Mouse (Mus musculus) embryonic stem cell, embryonic (primary cell): ENCODE measurements around the gene Slc35e2.

Experiments
- CTCF ChIA-PET, 4 experiments: fragments of 300-600 bp in 2 of 4; fragments of 350-600 bp in 2 of 4; sonication (Branson Sonifier 250); formaldehyde crosslinking; loops; one replicate each; lab custom pipeline; 2022; ENCODE audit warnings: inconsistent platforms in 2 of 4; lab: Charles Lee
- POLR2A ChIA-PET, 4 experiments: fragments of 300-600 bp in 2 of 4; fragments of 350-600 bp in 2 of 4; sonication (Branson Sonifier 250); formaldehyde crosslinking; loops; one replicate each; lab custom pipeline; 2022; ENCODE audit warnings: antibody characterized with exemption in 4 of 4, inconsistent platforms in 1 of 4; lab: Charles Lee

The Slc35e2 gene

DNA sequence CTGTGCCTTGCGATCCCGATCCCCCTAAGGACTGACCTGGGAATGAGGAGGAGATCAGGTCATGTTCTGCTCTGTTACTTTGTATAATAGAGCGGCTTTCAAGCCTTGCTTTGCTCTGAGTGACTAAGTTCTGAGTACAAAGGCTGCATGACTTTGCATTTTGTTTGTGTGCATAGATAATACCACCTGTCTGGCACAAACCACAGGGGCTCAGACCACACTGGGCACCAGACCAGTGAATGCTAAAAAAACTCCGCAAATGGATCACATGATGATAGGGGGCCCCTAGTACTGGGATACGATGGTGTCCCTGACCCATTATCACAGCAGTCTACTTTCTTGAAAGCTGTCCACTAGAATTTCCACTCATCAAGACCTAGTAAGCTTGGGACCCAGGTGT, 4.6 kb upstream of the Slc35e2 start:
- ChIA-PET CTCF (interaction anchor here in 2 of 4 experiments (1.4 to 1.6 kb wide), 2 partner anchors 16 to 17 kb away, joined by 4 to 5 read pairs; no protein-coding TSS in a partner anchor), POLR2A (interaction anchor here in 2 of 4 experiments (0.6 to 1.6 kb wide), 9 partner anchors 9 to 567 kb away, joined by 3 to 5 read pairs (median 3); no protein-coding TSS in a partner anchor)

DNA sequence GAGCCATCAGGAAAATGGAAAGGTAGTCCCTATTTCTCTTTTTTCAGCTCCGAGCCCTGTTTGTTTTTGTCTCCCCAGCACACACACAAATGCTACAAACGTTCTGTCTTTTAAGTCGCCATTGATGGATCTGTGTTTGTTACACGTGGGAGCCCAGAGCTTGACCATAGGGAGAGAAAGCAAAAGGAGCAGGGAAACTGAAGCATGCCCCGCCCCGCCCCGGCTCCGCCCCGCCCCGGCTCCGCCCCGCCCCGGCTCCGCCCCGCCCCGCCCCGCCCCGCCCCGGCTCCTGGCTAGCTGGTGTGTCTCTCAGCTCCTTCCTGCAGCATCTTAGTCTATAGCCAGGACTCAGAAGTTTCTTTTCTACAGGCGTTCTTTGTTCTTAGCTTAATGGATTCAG, 2.7 kb upstream of the Slc35e2 start:
- ChIA-PET CTCF (interaction anchor here in 2 of 4 experiments (0.5 to 0.8 kb wide), 4 partner anchors 8 to 215 kb away, joined by 3 to 4 read pairs (median 3); no protein-coding TSS in a partner anchor), POLR2A (interaction anchor here in 3 of 4 experiments (0.7 to 2.5 kb wide), 21 partner anchors 8 to 177 kb away, joined by 3 to 20 read pairs (median 4); partner anchors contain the start of genes Cdk11b (in 1 of the 3), Mib2 (in 1 of the 3) and Vwa1 (in 1 of the 3))

DNA sequence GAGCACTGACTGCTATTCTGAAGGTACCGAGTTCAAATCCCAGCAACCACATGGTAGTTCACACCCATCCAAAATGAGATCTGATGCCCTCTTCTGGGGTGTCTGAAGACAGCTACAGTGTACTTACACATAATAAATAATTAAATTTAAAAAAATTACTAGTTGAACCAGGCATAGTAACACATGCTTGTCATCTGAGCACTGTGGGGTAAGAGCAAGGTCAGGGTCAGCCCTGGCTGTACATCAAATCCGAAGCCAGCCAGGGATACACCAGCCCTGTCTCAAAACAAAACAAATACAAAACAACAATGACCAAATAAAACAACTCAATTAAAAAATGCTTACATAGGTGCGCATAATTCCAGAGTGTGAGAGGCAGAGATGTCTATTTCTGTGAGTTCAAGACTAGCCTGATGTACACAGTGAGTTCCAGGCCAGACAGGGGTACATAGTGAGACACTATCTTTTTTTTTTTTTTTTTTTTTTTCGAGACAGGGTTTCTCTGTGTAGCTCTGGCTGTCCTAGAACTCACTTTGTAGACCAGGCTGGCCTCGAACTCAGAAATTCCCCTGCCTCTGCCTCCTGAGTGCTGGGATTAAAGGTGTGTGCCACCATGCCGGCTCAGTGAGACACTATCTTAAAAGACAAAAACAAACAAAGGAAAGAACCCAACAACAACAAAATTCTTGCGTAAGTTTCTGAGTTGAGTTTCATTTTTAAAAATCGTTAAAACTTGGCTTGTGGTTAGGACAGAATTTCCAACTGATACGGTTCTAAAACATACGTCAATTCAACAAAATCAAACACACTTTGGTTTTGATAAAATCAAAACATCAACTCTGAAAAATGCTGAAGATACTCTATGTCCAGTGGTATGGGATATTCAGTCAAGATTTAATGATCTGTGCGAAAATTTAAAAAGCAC, 1.1 kb upstream of the Slc35e2 start:
- ChIA-PET POLR2A (interaction anchor here in 3 of 4 experiments (0.6 to 2.5 kb wide), 22 partner anchors 9 to 224 kb away, joined by 3 to 20 read pairs (median 4); partner anchors contain the start of genes Cdk11b (in 1 of the 3), Mib2 (in 1 of the 3), Ssu72 (in 1 of the 3) and Tmem52 (in 1 of the 3)), CTCF (no interaction called here)

DNA sequence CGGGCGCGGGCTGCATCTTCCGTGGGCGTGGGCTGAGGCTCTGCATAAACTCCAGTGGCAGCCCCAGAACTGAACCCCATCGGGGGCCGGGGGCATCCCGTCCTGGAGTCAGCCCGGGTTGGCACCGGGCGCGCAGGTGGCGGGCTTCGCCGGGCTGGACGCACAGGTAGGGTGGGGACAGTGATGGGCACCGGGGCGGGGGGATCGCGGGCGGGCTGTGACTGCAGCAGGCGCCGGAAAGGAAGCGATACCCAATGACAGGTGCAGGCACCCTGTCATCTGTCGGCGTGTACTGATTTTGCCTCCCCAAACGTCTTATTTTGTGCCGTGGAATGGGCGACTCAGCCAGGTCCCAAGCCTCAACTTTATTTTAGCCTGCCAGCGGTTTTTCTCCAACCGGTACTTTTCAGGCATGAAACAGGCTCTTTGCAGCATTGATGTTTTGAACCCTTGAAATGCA, 811 bp downstream of the Slc35e2 start:
- POLR2A ChIA-PET: interaction anchor here (0.5 to 1.8 kb wide), 38 partner anchors 10 to 666 kb away, joined by 3 to 10 read pairs (median 4); partner anchors contain the start of genes Mib2 (in 2 of the 4), Cdk11b (in 1 of the 4) and Gm10563 (in 1 of the 4)

DNA sequence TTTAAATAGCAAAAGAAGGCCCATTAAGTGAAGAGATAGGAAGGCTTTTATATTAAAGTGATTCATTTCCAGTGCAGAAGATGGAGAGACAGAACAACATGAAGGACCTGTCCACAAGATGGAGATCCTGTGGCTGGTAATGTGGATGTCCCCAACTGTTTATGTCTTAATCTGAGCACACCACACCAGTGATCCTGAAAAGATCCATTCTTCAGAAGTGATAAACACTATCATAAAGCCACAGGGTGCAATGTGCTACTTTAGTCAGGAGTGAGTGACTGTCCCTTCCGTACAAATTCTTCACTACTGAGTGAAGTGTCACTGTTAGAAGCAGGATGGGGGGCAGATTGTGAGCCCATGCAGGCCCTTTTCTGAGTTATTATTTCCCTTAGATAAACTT, 1.5 kb downstream of the Slc35e2 start:
- ChIA-PET CTCF (no interaction called here), POLR2A (no interaction called here)

More for the DNA sequence above, 811 bp downstream of the Slc35e2 start:
- CTCF ChIA-PET: interaction anchor here in 3 of 4 experiments (0.6 to 1.3 kb wide), 3 partner anchors 120 to 582 kb away, joined by 3 to 5 read pairs (median 3); no protein-coding TSS in a partner anchor

DNA sequence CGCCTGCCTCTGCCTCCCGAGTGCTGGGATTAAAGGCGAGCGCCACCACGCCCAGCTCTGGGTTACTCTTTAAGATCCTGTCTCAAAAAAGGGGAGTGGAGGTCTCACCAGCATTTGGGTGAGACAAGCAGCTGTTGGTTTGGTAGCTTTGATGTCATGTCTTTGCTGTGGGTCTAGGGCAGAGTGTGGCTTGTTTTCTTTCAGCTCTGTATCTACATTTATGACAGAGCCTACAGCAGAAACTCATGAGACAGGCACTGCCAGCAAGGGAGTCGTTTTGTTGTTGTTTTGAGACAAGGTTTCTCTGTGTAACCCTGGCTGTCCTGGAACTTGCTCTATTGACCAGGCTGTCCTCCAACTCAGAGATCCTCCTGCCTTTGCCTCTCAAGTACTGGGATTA, 2.6 kb downstream of the Slc35e2 start:
- ChIA-PET CTCF (no interaction called here), POLR2A (interaction anchor here in 3 of 4 experiments (0.6 to 2.2 kb wide), 15 partner anchors 9 to 152 kb away, joined by 3 to 9 read pairs (median 3); partner anchors contain the start of genes Cdk11b (in 1 of the 3) and Mmp23 (in 1 of the 3))

DNA sequence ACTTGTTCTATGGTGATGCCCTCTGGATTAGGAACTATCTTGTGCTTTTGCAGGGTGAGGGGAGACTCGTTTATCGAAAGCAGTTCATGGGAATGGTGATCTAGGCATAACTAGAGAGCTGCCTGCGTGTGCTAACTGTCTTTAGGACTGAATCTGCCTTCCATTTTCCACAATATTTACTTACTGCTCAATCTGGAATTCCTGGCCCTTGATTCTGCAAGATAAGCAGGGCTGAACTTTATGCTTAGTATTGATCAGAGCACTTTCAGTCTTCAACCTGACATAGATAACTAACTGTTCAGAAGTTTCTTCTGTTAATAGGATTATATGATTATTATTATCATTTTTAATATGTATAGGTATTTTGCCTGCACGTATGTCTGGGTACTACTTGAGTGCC, 3.9 kb downstream of the Slc35e2 start:
- ChIA-PET POLR2A (interaction anchor here in 1 of 4 experiments (0.6 to 2.2 kb wide), 11 partner anchors 12 to 115 kb away, joined by 3 to 9 read pairs (median 3); partner anchors contain the start of genes Mib2 and Mmp23), CTCF (no interaction called here)

DNA sequence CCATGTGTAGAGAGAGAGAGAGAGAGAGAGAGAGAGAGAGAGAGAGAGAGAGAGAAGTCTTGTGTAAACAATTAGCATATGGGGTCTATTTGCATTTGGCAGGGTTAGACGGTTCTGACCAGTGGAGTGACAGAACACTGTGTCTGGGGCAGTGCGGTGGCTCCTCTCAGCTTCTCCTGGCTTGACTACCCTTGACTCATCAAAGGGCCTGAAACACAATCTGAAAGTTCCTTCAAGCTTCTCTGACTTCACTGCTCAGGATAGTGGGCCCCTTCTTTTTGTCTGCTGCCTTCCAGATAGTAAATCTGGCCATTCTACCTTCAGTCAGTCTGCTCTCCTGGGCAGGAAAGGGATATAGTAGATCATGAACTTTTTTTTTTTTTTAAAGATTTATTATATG, 5.6 kb downstream of the Slc35e2 start:
- POLR2A ChIA-PET: interaction anchor here in 2 of 4 experiments (0.6 to 1.7 kb wide), 6 partner anchors 8 to 102 kb away, joined by 3 to 4 read pairs (median 3); partner anchors contain the start of gene Cdk11b (in 1 of the 2)
- CTCF ChIA-PET: interaction anchor here in 3 of 4 experiments (0.6 to 0.7 kb wide), 3 partner anchors 8 to 29 kb away, joined by 3 to 5 read pairs (median 4); no protein-coding TSS in a partner anchor

DNA sequence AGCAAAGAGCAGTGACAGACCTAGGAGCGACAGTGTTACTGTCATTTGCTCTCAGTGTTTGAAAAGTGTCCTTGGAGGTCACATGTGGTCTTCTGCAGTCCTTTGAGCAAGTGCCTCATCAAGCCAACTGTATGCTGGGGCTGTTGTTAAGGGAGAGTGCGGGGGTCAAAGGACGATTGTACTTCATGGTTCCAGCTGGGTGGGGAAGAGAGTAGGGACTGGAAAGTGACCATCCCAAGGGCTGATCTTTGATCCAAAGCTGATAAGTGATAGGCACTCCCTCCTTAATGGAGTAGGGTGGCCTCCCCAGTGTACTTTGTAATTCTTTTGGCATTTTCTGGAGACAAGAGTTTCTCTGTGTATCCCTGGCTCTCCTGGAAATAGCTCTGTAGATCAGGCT, 10.6 kb downstream of the Slc35e2 start:
- ChIA-PET CTCF (interaction anchor here in 1 of 4 experiments (0.7 kb wide), 1 partner anchor 130 kb away, joined by 3 read pairs; no protein-coding TSS in a partner anchor), POLR2A (interaction anchor here in 2 of 4 experiments (0.8 to 1.9 kb wide), 5 partner anchors 10 to 57 kb away, joined by 3 to 5 read pairs (median 4); partner anchors contain the start of genes Cdk11b (in 1 of the 2) and Mib2 (in 1 of the 2))

DNA sequence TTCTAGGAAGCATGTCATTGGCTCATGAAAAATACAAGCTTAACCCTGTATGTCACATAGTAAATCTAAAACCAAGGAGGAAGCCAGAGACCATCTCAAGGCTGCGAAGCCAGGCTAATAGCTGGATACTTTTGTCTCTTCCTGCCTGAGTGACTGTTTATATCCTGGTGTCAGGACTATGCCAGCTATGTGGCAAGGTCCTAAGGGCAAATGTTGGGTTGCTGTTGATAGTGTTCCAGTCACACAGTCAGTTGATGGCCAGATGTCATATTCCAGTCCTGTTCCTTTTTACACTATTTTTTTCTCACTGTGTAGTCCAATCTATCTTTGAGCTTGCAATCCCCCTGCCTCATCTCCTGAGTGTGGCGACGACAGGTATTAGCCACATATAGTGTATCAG, 12.0 kb downstream of the Slc35e2 start:
- ChIA-PET POLR2A (interaction anchor here in 2 of 4 experiments (1.0 to 1.9 kb wide), 6 partner anchors 11 to 117 kb away, joined by 3 to 5 read pairs (median 4); partner anchors contain the start of gene Cdk11b (in 1 of the 2)), CTCF (no interaction called here)

DNA sequence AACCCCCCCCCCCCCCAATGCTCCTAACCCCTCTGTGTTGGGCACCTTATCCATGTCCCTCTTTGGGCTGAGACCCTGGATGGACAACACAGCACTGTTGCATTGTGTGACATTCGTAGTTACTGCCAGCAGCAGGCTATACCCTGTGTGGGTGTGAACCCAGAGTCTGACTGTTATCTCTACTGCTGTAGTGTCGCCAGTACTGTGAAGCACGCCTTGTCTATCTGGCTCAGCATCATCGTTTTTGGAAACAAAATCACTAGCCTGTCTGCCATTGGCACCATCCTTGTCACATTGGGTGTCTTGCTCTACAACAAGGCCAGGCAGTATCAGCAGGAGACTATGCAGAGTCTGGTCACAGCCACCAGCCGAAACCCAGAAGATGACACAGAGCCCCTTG, 17.1 kb downstream of the Slc35e2 start:
- CTCF ChIA-PET: no interaction called here

DNA sequence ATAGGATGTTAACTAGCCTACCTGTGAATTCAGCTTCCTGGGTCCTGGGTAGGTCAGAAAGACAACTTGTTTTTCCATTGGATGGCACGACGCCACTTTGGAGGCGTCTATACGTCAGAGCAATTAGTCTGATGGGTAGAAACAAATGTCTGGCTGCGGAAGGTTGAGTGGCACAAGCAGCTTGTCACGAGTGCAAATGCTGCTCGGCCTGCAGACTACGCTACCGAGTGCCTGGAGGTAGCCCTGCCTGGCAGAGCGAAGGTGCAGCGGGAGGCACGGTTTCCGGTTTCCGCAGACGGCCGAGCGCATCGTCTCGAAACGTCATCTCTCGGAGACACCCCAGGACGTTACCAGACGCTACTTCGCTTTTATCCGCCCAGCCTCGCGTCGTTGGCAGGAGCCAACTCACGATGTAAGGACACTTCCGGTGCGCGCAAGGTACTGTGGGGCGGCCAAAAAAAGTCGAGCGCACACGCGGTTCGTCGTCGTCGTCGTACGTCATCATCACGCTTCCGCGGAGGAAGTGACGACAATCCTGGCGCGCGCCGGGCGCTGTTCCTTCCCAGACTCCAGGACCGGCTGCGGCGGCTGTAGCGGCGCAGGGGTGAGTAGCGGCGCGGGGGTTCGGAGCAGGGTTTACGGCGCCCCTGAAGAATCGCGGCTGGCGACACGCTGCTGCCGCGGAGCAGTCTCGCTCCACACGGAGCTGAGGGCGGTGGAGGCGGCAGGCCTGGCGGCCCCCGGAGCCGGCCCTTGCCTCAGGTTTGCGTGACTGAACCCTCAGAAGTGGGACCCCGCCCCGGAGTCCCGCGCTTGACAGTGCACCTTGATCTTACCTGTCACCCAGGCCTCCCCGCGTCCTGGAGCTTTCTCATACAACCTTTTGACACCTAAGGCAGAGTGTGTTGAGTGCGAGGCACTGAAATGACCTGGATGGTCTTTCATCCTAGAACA, 23.4 kb downstream of the Slc35e2 start, which contains the start of gene Cdk11b:
Cdk11b (plus strand) TSS at position 517 of the 954 bp plus-strand sequence.
- POLR2A ChIA-PET: interaction anchor here in 3 of 4 experiments (0.6 to 3.2 kb wide), 28 partner anchors 9 to 461 kb away, joined by 3 to 9 read pairs (median 4); partner anchors contain the start of genes Mib2 (in 2 of the 3), Gm10563 (in 1 of the 3), Slc35e2 (in 1 of the 3) and Ssu72 (in 1 of the 3)
- CTCF ChIA-PET: interaction anchor here in 1 of 4 experiments (0.6 kb wide), 1 partner anchor 736 kb away, joined by 3 read pairs; no protein-coding TSS in a partner anchor

More for the DNA sequence above, 17.1 kb downstream of the Slc35e2 start:
- POLR2A ChIA-PET: no interaction called here

DNA sequence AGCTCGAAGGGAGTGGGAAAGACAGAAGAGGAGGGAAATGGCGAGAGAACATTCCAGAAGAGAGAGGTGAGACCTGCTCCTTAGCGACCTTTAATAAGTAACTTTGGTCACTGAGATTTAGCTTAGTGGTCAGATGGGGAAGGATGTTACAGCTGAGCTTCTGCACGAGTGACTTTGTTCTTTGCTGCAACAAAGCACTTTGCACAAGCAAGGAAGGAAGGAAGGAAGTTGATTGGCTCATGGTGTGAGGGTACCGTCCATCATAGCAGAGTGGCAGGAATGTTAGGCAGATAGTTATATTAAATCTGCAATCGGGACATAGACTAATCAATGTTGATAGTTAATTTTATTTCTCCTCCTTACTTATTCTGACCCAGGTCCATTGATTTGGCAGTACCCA, 29.1 kb downstream of the Slc35e2 start:
- ChIA-PET CTCF (interaction anchor here in 2 of 4 experiments (0.7 kb wide), 2 partner anchors 462 to 1605 kb away, joined by 4 to 8 read pairs; no protein-coding TSS in a partner anchor), POLR2A (interaction anchor here in 3 of 4 experiments (0.6 to 1.7 kb wide), 9 partner anchors 17 to 143 kb away, joined by 3 to 9 read pairs (median 5); partner anchors contain the start of genes Mib2 (in 1 of the 3) and Ssu72 (in 1 of the 3))

DNA sequence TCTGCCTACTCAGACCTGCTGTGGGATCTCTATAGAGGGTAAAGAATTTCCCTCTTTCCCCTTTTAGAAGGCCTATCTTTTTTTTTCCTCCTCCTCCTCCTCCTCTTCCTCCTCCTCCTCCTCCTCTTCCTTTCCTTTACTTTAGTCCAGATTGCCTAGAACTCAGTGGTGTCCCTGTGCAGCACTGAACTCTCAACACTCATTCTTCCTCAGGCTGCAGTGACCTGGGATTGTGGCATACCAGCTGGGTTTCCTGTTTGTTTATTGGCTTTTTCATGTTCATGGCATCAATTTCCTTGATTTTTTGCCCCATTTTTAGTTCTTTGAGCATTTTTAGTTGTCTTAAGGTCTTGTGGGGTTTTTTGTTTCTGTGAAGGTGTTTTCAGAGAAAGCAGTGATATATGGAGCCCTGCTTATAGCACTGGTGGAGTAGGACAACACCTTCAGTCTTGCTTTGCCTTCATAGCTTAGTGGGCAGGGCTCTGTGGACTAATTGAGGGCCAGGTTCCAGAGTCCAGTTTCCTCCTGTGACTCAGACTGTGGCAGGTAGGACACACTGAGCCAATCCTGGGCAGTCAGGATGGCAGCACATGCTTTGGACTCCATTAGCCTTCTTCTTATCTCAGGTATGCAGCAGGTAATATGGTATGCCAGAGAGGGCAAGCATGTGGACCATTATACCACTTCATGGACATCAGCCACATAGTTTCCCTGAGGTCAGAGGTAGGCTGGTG, 34.7 kb downstream of the Slc35e2 start:
- CTCF ChIA-PET: no interaction called here
- POLR2A ChIA-PET: no interaction called here

DNA sequence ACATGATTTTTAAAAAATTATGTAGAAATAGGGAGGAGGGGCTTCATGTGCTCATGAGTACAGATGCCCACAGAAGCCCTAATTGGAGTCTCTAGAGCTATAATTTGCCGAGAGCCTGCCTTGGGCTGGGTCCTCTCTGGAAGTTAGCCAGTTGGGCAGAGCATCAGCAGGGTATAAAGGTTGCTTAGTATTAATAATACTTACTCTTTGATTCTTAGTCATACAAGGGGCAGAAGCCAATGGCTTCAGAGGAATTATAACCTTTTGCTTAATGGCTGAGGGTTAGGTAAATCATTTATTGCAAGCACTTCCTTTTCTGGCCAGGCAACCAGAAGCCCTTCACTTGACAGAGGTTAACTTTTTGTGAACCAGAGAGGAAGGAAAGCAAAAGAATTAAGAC, 42.3 kb downstream of the Slc35e2 start:
- POLR2A ChIA-PET: interaction anchor here (0.6 to 1.8 kb wide), 13 partner anchors 10 to 104 kb away, joined by 3 to 5 read pairs (median 3); partner anchors contain the start of genes Mib2 (in 1 of the 4) and Ssu72 (in 1 of the 4)
- CTCF ChIA-PET: interaction anchor here (0.6 to 1.8 kb wide), 8 partner anchors 9 to 57 kb away, joined by 3 to 6 read pairs (median 3); partner anchors contain the start of gene Mib2 (in 1 of the 4)
